Mouse (Mus musculus): ENCODE data around the gene Ptpro.

DNA sequence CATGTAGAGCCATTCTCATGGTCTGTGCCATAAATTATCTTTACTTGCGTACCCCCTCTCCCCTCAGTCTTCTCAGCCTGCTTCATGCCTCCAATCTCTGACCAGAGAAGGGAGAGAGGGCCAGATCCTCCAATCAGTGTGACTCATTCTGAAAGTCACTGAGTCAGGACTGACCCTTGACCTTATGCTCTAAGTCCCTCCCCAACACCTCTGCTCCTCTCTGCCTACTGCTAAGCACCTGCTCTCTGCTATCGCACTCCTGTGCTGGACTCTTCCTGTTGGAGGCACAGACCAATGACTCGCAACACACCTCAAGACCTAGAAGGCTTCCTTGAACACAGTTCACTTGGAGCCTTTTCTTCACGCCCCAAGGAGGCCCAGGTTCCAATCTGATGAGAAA lies 240.5 kb downstream of the Ptpro start:
- TF ChIP-seq CTCF (IDR thresholded peaks at IDR 0.05; ENCODE audit: extremely low read depth, insufficient read depth, low read length): no peak
- TF ChIP-seq POLR2A (IDR thresholded peaks at IDR 0.05; ENCODE audit: extremely low read depth, insufficient read depth, low read length): no peak

Data from cortical plate, adult 2 months (tissue).